Mouse (Mus musculus) CH12.LX (cell line): ENCODE measurements around the gene Fam172a. TPM values are rescaled to one million over a fixed set of nuclear protein-coding genes. Genes with fewer than 3 reads are reported as not detected.

ENCODE experiments used
- DNase-seq: peaks from one replicate; pipeline ENCODE4 v3.0.0-alpha.2; 2013; ENCODE audit errors: extremely low read depth
- H3K27ac ChIP-seq: 2 replicates; pipeline ENCODE4 v1.5.1; 2012; ENCODE audit warnings: low read depth, mild to moderate bottlenecking, control low read depth, moderate library complexity; ENCODE audit not compliant: insufficient read depth
- H3K27me3 ChIP-seq: replicated peaks from 2 replicates; pipeline ENCODE3; 2012; ENCODE audit warnings: inconsistent platforms
- H3K36me3 ChIP-seq, 2 experiments: replicated peaks in 1 of 2; 2 replicates each; pipeline versions ENCODE3 to v1.6.1; 2012; ENCODE audit warnings: inconsistent platforms in 1 of 2, low read length in 1 of 2, mild to moderate bottlenecking in 1 of 2, mixed read lengths in 1 of 2, moderate library complexity in 1 of 2; ENCODE audit not compliant: control insufficient read depth in 1 of 2, insufficient read depth in 1 of 2
- H3K4me1 ChIP-seq, 2 experiments: 2 replicates each; pipeline ENCODE4 v1.6.1; 2012; ENCODE audit warnings: inconsistent platforms in 1 of 2, moderate library complexity in 1 of 2; ENCODE audit not compliant: insufficient read depth in 2 of 2, control insufficient read depth in 1 of 2
- H3K4me2 ChIP-seq: 2 replicates; pipeline ENCODE4 v1.6.1; 2012; ENCODE audit warnings: low read depth, mild to moderate bottlenecking, control low read depth; ENCODE audit not compliant: poor library complexity, insufficient read depth, severe bottlenecking
- H3K4me3 ChIP-seq, 3 experiments: fragments of 150-350 bp in 1 of 3; sonication (generic) in 1 of 3; replicated peaks in 1 of 3; 2 replicates each; pipeline versions ENCODE3 to v1.5.1; 2011 to 2012; ENCODE audit warnings: low read depth in 2 of 3, low read length in 2 of 3, mild to moderate bottlenecking in 2 of 3, moderate library complexity in 2 of 3, control low read depth in 1 of 3, improper control_type of control experiment in 1 of 3, inconsistent platforms in 1 of 3, mixed read lengths in 1 of 3; ENCODE audit not compliant: poor library complexity in 1 of 3
- H3K79me2 ChIP-seq: replicated peaks from 2 replicates; pipeline ENCODE4 v1.6.1; 2012; ENCODE audit warnings: mild to moderate bottlenecking, moderate library complexity; ENCODE audit not compliant: control insufficient read depth, poor library complexity, insufficient read depth, severe bottlenecking; ENCODE audit errors: extremely low read depth
- H3K9ac ChIP-seq: 2 replicates; pipeline ENCODE4 v1.6.1; 2012; ENCODE audit warnings: low read depth, mild to moderate bottlenecking, control low read depth, moderate library complexity; ENCODE audit not compliant: insufficient read depth
- H3K9me3 ChIP-seq: replicated peaks from 2 replicates; pipeline ENCODE3; 2012; ENCODE audit warnings: low read length, inconsistent platforms, mixed read lengths
- BHLHE40 ChIP-seq: IDR thresholded peaks from 2 replicates; pipeline ENCODE4 v1.6.1; 2011; ENCODE audit warnings: mild to moderate bottlenecking, low read depth, low read length, improper control_type of control experiment
- E2F4 ChIP-seq: IDR thresholded peaks from 2 replicates; pipeline ENCODE4 v1.6.1; 2011; ENCODE audit warnings: low read depth, low read length, improper control_type of control experiment; ENCODE audit not compliant: insufficient replicate concordance
- ELF1 ChIP-seq: IDR thresholded peaks from 2 replicates; pipeline ENCODE4 v1.6.1; 2014; ENCODE audit warnings: low read depth, mild to moderate bottlenecking, inconsistent platforms, low read length, improper control_type of control experiment
- GABPA ChIP-seq: IDR thresholded peaks from 2 replicates; pipeline ENCODE4 v1.6.1; 2012; ENCODE audit warnings: low read depth, low read length, improper control_type of control experiment, inconsistent platforms; ENCODE audit not compliant: insufficient replicate concordance
- HCFC1 ChIP-seq: IDR thresholded peaks from 2 replicates; pipeline ENCODE4 v1.6.1; 2012; ENCODE audit warnings: low read depth, mild to moderate bottlenecking, inconsistent platforms, low read length, improper control_type of control experiment
- IRF4 ChIP-seq: IDR thresholded peaks from 2 replicates; pipeline ENCODE4 v1.6.1; 2014; ENCODE audit warnings: low read depth, mild to moderate bottlenecking, inconsistent platforms, low read length, improper control_type of control experiment
- JUN ChIP-seq: IDR thresholded peaks from 2 replicates; pipeline ENCODE4 v1.6.1; 2011; ENCODE audit warnings: low read depth, mild to moderate bottlenecking, low read length, improper control_type of control experiment, moderate library complexity; ENCODE audit not compliant: insufficient read depth
- JUND ChIP-seq: conservative IDR thresholded peaks from 2 replicates; pipeline ENCODE4 v1.6.1; 2011; ENCODE audit warnings: low read depth, low read length, improper control_type of control experiment
- KAT2A ChIP-seq: IDR thresholded peaks from 2 replicates; pipeline ENCODE4 v1.6.1; 2012; ENCODE audit warnings: low read length, improper control_type of control experiment, inconsistent platforms; ENCODE audit not compliant: insufficient replicate concordance
- MAFK ChIP-seq: IDR thresholded peaks from 2 replicates; pipeline ENCODE4 v1.6.1; 2011; ENCODE audit warnings: low read length, improper control_type of control experiment; ENCODE audit not compliant: insufficient replicate concordance
- MEF2A ChIP-seq: IDR thresholded peaks from 2 replicates; pipeline ENCODE4 v1.6.1; 2014; ENCODE audit warnings: low read depth, mild to moderate bottlenecking, inconsistent platforms, low read length, improper control_type of control experiment, borderline replicate concordance
- NELFE ChIP-seq: IDR thresholded peaks from 2 replicates; pipeline ENCODE4 v1.6.1; 2011; ENCODE audit warnings: low read depth, low read length, improper control_type of control experiment
- POLR2A ChIP-seq: IDR thresholded peaks from 2 replicates; pipeline ENCODE4 v1.6.1; 2011; ENCODE audit warnings: low read depth, mild to moderate bottlenecking, improper control_type of control experiment, low read length
- POLR2AphosphoS2 ChIP-seq: IDR thresholded peaks from 2 replicates; pipeline ENCODE4 v1.6.1; 2011; ENCODE audit warnings: low read depth, low read length, improper control_type of control experiment
- RAD21 ChIP-seq: IDR thresholded peaks from 2 replicates; pipeline ENCODE4 v1.6.1; 2011; ENCODE audit warnings: low read depth, mild to moderate bottlenecking, low read length, improper control_type of control experiment, moderate library complexity
- RCOR1 ChIP-seq: conservative IDR thresholded peaks from 2 replicates; pipeline ENCODE4 v1.6.1; 2012; ENCODE audit warnings: low read depth, mild to moderate bottlenecking, inconsistent platforms, low read length, improper control_type of control experiment
- SIN3A ChIP-seq: IDR thresholded peaks from 2 replicates; pipeline ENCODE4 v1.6.1; 2012; ENCODE audit warnings: low read length, improper control_type of control experiment, inconsistent platforms
- SMC3 ChIP-seq: IDR thresholded peaks from 2 replicates; pipeline ENCODE4 v1.6.1; 2011; ENCODE audit warnings: low read depth, low read length, improper control_type of control experiment
- UBTF ChIP-seq: IDR thresholded peaks from 2 replicates; pipeline ENCODE4 v1.6.1; 2012; ENCODE audit warnings: low read depth, mild to moderate bottlenecking, inconsistent platforms, low read length, improper control_type of control experiment, moderate library complexity
- USF2 ChIP-seq: conservative IDR thresholded peaks from 2 replicates; pipeline ENCODE4 v1.6.1; 2011; ENCODE audit warnings: low read depth, low read length, improper control_type of control experiment
- ZNF384 ChIP-seq: IDR thresholded peaks from 2 replicates; pipeline ENCODE4 v1.6.1; 2012; ENCODE audit warnings: low read depth, low read length, improper control_type of control experiment, inconsistent platforms
- dilution Hi-C: fragments of 300-500 bp; cut with MboI; formaldehyde crosslinking; loops from 2 replicates; pipeline ENCODE4 v1.14.3; 2020; ENCODE audit warnings: low sequenced_read_pairs; ENCODE audit not compliant: extremely low pct_unique_long_range_greater_than_20kb, extremely low pct_ligation_motif_present
- in situ Hi-C: fragments of 300-500 bp; cut with MboI; formaldehyde crosslinking; loops from 3 replicates; pipeline ENCODE4 v1.14.3; 2019; ENCODE audit warnings: low sequenced_read_pairs, low pct_ligation_motif_present, low pct_unique_long_range_greater_than_20kb, mixed read lengths
- polyA plus RNA-seq: library from polyadenylated mRNA; unstranded; fragments of >175 nt; gene quantifications from 2 replicates; pipeline ENCODE4 v1.2.1, GENCODE M21; 2012; ENCODE audit warnings: low read depth; ENCODE audit not compliant: insufficient read length
- total RNA-seq, 2 experiments: library from RNA; depleted of rRNA; stranded (reverse); fragments of 300-350 nt in 1 of 2; fragments of >200 nt in 1 of 2; gene quantifications; 2 replicates each; pipeline ENCODE4 v1.2.3; 2012 to 2014

Fam172a gene
- total and polyA plus RNA-seq, 3 experiments, result 12.2 to 24.7 (median 16.9) TPM

GRCm38 (mm10) chr13:77957611-77958010 is 255.8 kb downstream of the Fam172a start:
- DNase-seq, result no peak
- Histone ChIP-seq H3K79me2 (no peaks in the 10 kb centered on the region), H3K4me2 (no peak overlapping the region)
- TF ChIP-seq E2F4 (no peak), RCOR1 (no peak), JUND (no peak), ELF1 (no peak), POLR2AphosphoS2 (no peak), UBTF (no peak), SMC3 (no peak)
- TF ChIP-seq, all 38 proteins: peak for 0
- in situ Hi-C loops (no loop called here), dilution Hi-C loops (no loop called here)
- no peak overlapping the region for H3K4me3 ChIP-seq
- H3K9me3 ChIP-seq, result no peaks in the 10 kb centered on the region
- H3K27me3 ChIP-seq, result no peaks in the 10 kb centered on the region
- no peak overlapping the region for H3K27ac ChIP-seq
- H3K9ac ChIP-seq, result no peak overlapping the region
- H3K4me1 ChIP-seq, result no peaks in the 10 kb centered on the region
- H3K36me3 ChIP-seq, result no peaks in the 10 kb centered on the region

DNA sequence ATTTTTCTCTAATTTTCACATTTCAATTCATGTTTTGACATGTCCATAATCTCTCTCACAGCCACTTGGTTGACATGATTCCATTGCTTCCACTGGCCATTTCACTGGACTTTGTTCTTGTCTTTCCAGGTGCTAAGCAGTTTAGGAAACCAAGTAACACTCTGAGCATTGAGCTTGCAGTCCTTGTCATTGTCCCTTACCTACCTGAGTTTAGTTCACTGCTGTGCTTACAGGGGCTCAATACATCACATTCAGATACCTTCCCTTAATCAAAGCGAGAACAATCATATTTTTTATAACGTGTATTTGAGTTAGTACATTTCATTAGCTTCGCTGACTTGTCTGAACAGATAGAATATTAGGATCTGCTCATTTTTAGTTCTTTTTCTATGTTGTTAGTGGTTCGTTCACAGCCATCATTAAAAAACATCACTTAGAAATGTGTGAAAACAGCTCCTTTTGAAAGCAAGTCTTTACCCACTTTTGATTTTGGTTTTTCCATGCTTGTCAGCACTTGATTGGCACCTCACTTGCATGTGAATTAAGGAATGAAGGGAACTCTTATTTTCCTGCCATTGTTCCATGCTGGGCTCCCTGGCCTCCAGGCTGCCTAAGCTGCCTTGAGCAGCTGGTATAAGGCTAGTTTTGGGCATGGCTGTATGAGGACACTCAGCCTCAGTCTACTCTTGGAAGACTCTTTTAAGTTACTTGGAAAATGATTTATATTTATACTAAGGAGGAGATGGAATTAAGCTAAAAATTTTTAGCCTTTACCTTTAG is 257.9 kb downstream of the Fam172a start:
- Histone ChIP-seq H3K4me1 (no peaks in the 10 kb centered on the region), H3K27me3 (no peaks in the 10 kb centered on the region), H3K4me2 (no peak overlapping the region)

DNA sequence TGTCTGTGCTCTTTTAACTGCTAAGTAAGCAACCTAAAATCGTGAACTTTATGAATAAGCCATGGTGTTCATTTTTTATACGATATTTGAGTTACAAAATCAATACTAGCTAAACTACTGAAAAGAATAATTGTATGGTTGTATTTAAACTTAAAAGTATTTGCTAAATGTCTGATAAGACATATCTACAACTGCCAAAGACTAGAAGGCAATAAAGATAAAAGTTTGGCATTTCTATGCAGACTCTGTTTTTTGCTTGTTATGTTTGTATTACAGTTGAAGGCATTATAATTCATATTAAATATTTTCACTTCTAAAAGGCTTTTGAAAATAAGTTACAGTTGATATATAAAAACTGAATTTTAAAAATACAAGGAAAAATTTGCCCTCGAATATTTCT is 274.4 kb downstream of the Fam172a start:
- no peak overlapping the region for H3K4me2 ChIP-seq
- no peaks in the 10 kb centered on the region for H3K27me3 ChIP-seq
- no peaks in the 10 kb centered on the region for H3K4me1 ChIP-seq
- no peak overlapping the region for H3K27ac ChIP-seq
- no peak overlapping the region for H3K9ac ChIP-seq
- DNase-seq, result no peak
- in situ Hi-C loops, result loop anchor here (25.0 kb wide), 1 partner anchor 211 kb away; the partner anchor contains the start of gene Nr2f1
- H3K4me3 ChIP-seq, result no peak overlapping the region
- no peaks in the 10 kb centered on the region for H3K36me3 ChIP-seq
- TF ChIP-seq POLR2A (no peak), MAFK (no peak), RAD21 (no peak), GABPA (no peak), ZNF384 (no peak), UBTF (no peak)
- TF ChIP-seq, all 38 proteins: peak for 0
- no peaks in the 10 kb centered on the region for H3K79me2 ChIP-seq
- H3K9me3 ChIP-seq, result no peaks in the 10 kb centered on the region
- dilution Hi-C loops, result no loop called here

More for the DNA sequence above, 257.9 kb downstream of the Fam172a start:
- dilution Hi-C loops (no loop called here), in situ Hi-C loops (no loop called here)
- Histone ChIP-seq H3K9ac (no peak overlapping the region), H3K4me3 (no peak overlapping the region), H3K79me2 (no peaks in the 10 kb centered on the region), H3K9me3 (no peaks in the 10 kb centered on the region), H3K36me3 (no peaks in the 10 kb centered on the region), H3K27ac (no peak overlapping the region)
- no peak for DNase-seq
- TF ChIP-seq JUN, result no peak
- no peak for TF ChIP-seq SIN3A
- TF ChIP-seq GABPA, result no peak
- no peak for TF ChIP-seq KAT2A
- TF ChIP-seq NELFE, result no peak
- TF ChIP-seq POLR2AphosphoS2, result no peak
- no peak for TF ChIP-seq BHLHE40
- no peak for TF ChIP-seq JUND
- no peak for TF ChIP-seq SMC3
- no peak for TF ChIP-seq MEF2A
- no peak for TF ChIP-seq POLR2A
- TF ChIP-seq IRF4, result no peak
- TF ChIP-seq UBTF, result no peak
- TF ChIP-seq USF2, result no peak
- no peak for TF ChIP-seq HCFC1
